ENCODE assay signal across 11 mouse cellular contexts in genomic region chr1:61472579-61473242, GRCm38 (mm10).
DNase-seq lines count a peak whose midpoint lies in the region; ATAC-seq lines count a peak whose summit lies in the region.
"Had no signal": no experiment of that assay in that cellular context is flagged by ENCODE, and none has a peak within 500 bp of the region (broad histone marks: within the 10 kb centered on the region; RNA-seq: fewer than 3 reads in every experiment).

No protein-coding gene starts in this region.

- no peaks in the 10 kb centered on the region for H3K36me3 ChIP-seq in neural tube, embryonic 11.5 days (ENCODE audit: control insufficient read depth, insufficient read depth, low read length)
- H3K36me3 ChIP-seq in midbrain, embryonic 16.5 days (ENCODE audit: control insufficient read depth, insufficient read depth, low read length): no peaks in the 10 kb centered on the region
- H3K36me3 ChIP-seq: embryonic facial prominence, embryonic 12.5 days; limb, embryonic 12.5 days had no signal

- H3K4me2 ChIP-seq in neural tube, embryonic 11.5 days (ENCODE audit: low read depth): no peak overlapping the region
- peak overlapping the region; percentile 45 for H3K4me2 ChIP-seq in midbrain, embryonic 16.5 days (ENCODE audit: low read length)
- H3K4me2 ChIP-seq: embryonic facial prominence, embryonic 12.5 days; limb, embryonic 12.5 days had no signal

- no peak overlapping the region for H3K4me3 ChIP-seq in neural tube, embryonic 11.5 days (ENCODE audit: low read depth, low read length)
- H3K4me3 ChIP-seq in midbrain, embryonic 16.5 days (ENCODE audit: low read depth, low read length): peak overlapping the region; percentile 7; the same call in 1 of the 2 replicates
- H3K4me3 ChIP-seq: embryonic facial prominence, embryonic 12.5 days; limb, embryonic 12.5 days had no signal

- DNase-seq in neural tube, embryonic 11.5 days (ENCODE audit: low spot score): peak; percentile 14
- DNase-seq in neural tube, embryonic 10.5 days (ENCODE audit: extremely low spot score, low spot score): no peak
- DNase-seq in layer of hippocampus, adult 9-10 months (ENCODE audit: low spot score): peak; percentile 9
- DNase-seq in ovary, postnatal 10 days (ENCODE audit: low spot score): no peak
- DNase-seq in T-cell, adult 2 months (ENCODE audit: low spot score): no peak
- no peak for DNase-seq in kidney, adult 9 months
- DNase-seq in kidney, postnatal 14 days: no peak

- WGBS in neural tube, embryonic 11.5 days: 70% methylated on average over 13 of the region's 13 CpGs
- 29% methylated on average over 13 of the region's 13 CpGs for WGBS in midbrain, embryonic 16.5 days

- no peaks in the 10 kb centered on the region for H3K27me3 ChIP-seq in neural tube, embryonic 11.5 days (ENCODE audit: control insufficient read depth, insufficient read depth, low read length)
- no peaks in the 10 kb centered on the region for H3K27me3 ChIP-seq in midbrain, embryonic 16.5 days (ENCODE audit: control insufficient read depth, insufficient read depth, low read depth, low read length)
- H3K27me3 ChIP-seq: embryonic facial prominence, embryonic 12.5 days; limb, embryonic 12.5 days had no signal

- no peaks in the 10 kb centered on the region for H3K9me3 ChIP-seq in neural tube, embryonic 11.5 days (ENCODE audit: control insufficient read depth, low read length)
- H3K9me3 ChIP-seq in midbrain, embryonic 16.5 days (replicated peaks; ENCODE audit: control insufficient read depth, low read length, poor library complexity, severe bottlenecking): no peaks in the 10 kb centered on the region
- H3K9me3 ChIP-seq: embryonic facial prominence, embryonic 12.5 days; limb, embryonic 12.5 days had no signal

- H3K9ac ChIP-seq in neural tube, embryonic 11.5 days (ENCODE audit: low read length): no peak overlapping the region
- peak overlapping the region; percentile 28; the same call in 1 of the 2 replicates for H3K9ac ChIP-seq in midbrain, embryonic 16.5 days (ENCODE audit: low read depth, low read length)
- H3K9ac ChIP-seq: embryonic facial prominence, embryonic 12.5 days; limb, embryonic 12.5 days had no signal

- H3K27ac ChIP-seq in neural tube, embryonic 11.5 days (ENCODE audit: low read depth, low read length): peak overlapping the region; percentile 69
- peak overlapping the region; percentile 84 for H3K27ac ChIP-seq in midbrain, embryonic 16.5 days (ENCODE audit: low read length)
- H3K27ac ChIP-seq: embryonic facial prominence, embryonic 12.5 days; limb, embryonic 12.5 days had no signal

- H3K4me1 ChIP-seq in neural tube, embryonic 11.5 days (ENCODE audit: control insufficient read depth, insufficient read depth, low read length): no peaks in the 10 kb centered on the region
- H3K4me1 ChIP-seq in midbrain, embryonic 16.5 days (ENCODE audit: control insufficient read depth, insufficient read depth, low read length): peaks cover 2% of the 10 kb centered on the region; the same call in 1 of the 2 replicates
- H3K4me1 ChIP-seq: embryonic facial prominence, embryonic 12.5 days; limb, embryonic 12.5 days had no signal

- ATAC-seq in neural tube, embryonic 11.5 days (ENCODE audit: insufficient read depth, low FRiP score, low TSS enrichment): 0 out of 2 replicates have a peak, but pooled peaks have one; percentile 41
- peak; percentile 80 for ATAC-seq in midbrain, embryonic 16.5 days
- ATAC-seq: intestine, embryonic 16.5 days had no signal

Comparison
In these comparisons a context has a peak if more than half of its experiments do, and no peak if none do; other contexts are left out.
1. DNase-seq: peak in neural tube, embryonic 11.5 days (single experiment) and layer of hippocampus, adult 9-10 months (single experiment); none in neural tube, embryonic 10.5 days (single experiment), ovary, postnatal 10 days (single experiment), T-cell, adult 2 months (single experiment), kidney, adult 9 months (single experiment) and kidney, postnatal 14 days (single experiment).